Mouse (Mus musculus) E14TG2a.4 (cell line): ENCODE measurements around the gene Sh3bgrl2.

Experiments used
- CTCF ChIP-seq: conservative IDR thresholded peaks from 2 replicates; pipeline ENCODE4 v1.5.1; 2014; ENCODE audit warnings: low read length
- NANOG ChIP-seq: IDR thresholded peaks from 2 replicates; pipeline ENCODE4 v1.6.1; 2014; ENCODE audit warnings: borderline replicate concordance, low read length, mixed read lengths
- POU5F1 ChIP-seq: IDR thresholded peaks from 2 replicates; pipeline ENCODE4 v1.6.1; 2014; ENCODE audit warnings: low read length, borderline replicate concordance

DNA sequence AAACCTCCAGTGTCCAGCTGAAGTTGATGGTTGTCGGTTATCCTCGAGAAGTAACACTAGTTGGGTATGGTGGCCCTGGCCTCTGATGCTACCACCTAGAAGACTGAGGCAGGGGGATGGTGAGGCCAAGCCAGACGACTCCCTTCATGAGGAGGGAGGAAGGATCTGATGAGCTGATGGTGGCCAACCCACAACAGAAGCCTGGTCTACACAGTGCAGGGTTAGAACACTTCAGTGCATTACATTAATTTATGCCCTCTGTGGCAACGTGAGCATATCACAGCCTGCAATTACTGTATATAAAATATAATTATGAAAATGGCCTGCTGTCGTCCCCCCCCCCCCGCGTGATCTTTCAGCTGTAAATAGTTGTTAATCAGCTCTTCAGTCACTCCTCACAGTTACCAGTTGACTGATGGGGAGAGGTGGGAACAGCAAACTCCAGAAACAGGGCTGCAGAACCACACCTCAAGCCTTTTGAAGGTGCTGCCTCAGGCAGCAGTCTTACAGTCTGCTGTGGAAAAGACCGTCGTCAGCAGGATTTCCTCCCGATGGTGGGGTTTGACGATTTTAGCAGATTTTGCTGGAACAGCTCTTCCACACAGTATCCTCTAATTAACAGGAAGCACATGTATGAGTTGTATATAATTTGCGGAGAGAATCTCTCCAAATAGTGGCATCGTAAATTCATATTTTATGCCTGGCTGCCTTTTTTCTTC, 17.0 kb downstream of the Sh3bgrl2 start:
- TF ChIP-seq CTCF: no peak
- no peak for TF ChIP-seq NANOG
- TF ChIP-seq POU5F1: no peak
